Mouse (Mus musculus): ENCODE data around the gene Pemt. TPM values are rescaled to one million over a fixed set of nuclear protein-coding genes. Genes with fewer than 3 reads are reported as not detected.

Gene Pemt
- polyA plus RNA-seq, 1 experiment: 15.8 TPM

- no peak for TF ChIP-seq MYOD1 (IDR thresholded peaks at IDR 0.05; ENCODE audit: control insufficient read depth in 1 of 3, insufficient read length in 2 of 3, low read depth in 2 of 3)
- no peak for TF ChIP-seq MAX (IDR thresholded peaks at IDR 0.05; ENCODE audit: low read depth)
- no peak for TF ChIP-seq POLR2AphosphoS2 (IDR thresholded peaks at IDR 0.05; ENCODE audit: insufficient read length, low read depth)
- no peak for TF ChIP-seq TCF12 (IDR thresholded peaks at IDR 0.05; ENCODE audit: insufficient read depth, poor library complexity, severe bottlenecking)
- no peak for TF ChIP-seq REST (IDR thresholded peaks at IDR 0.05; ENCODE audit: insufficient read depth, insufficient read length)
- TF ChIP-seq E2F4 (IDR thresholded peaks at IDR 0.05; ENCODE audit: insufficient read depth): no peak
- no peak for TF ChIP-seq SRF (IDR thresholded peaks at IDR 0.05; ENCODE audit: control insufficient read depth, insufficient read length, low read depth)
- TF ChIP-seq TCF3 (IDR thresholded peaks at IDR 0.05; ENCODE audit: insufficient read length, low read depth): no peak
- TF ChIP-seq POLR2A (IDR thresholded peaks at IDR 0.05; ENCODE audit: insufficient read length, low read depth): no peak
- no peak for TF ChIP-seq USF1 (IDR thresholded peaks at IDR 0.05; ENCODE audit: low read depth)
- TF ChIP-seq CEBPB (IDR thresholded peaks at IDR 0.05; ENCODE audit: insufficient read depth, poor library complexity, severe bottlenecking): no peak
- no peak for TF ChIP-seq MYOG (IDR thresholded peaks at IDR 0.05; ENCODE audit: control insufficient read depth in 1 of 3, insufficient read depth in 1 of 3, insufficient read length in 2 of 3, low read depth in 2 of 3)
- Histone ChIP-seq H3K4me3 (no peak overlapping the region), H3K79me2 (ENCODE audit: control insufficient read depth, insufficient read depth) (no peaks in the 10 kb centered on the region), H3K4me2 (ENCODE audit: low read depth) (no peak overlapping the region), H3K36me3 (ENCODE audit: control insufficient read depth, insufficient read depth) (no peaks in the 10 kb centered on the region), H3K27me3 (ENCODE audit: control insufficient read depth, insufficient read depth, insufficient read length) (peaks cover 51% of the 10 kb centered on the region), H3ac (ENCODE audit: control insufficient read depth, insufficient read length) (no peak overlapping the region)
Measured at GRCm38 (mm10) chr11:59932560-59933337, 113.5 kb downstream of the Pemt start.

DNA sequence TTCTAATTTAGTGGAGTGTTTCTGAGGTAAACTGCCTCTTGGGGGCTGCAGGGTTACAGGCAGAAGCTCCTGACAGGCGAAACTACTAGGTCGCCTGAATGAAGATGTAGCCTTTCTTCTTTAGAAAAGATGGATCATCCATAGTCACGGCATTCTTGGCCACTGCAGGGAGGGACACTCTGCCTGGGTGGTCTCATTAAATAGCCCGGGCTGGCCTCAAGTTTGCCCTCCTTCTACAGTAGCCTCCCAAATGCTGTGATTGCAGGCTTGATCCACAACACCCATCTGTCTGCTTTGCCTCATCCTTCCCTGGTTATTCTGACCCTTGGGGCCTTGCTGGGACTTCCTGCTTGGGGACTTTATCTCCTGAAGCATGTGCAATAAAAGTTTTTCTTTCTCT is 116.3 kb downstream of the Pemt start:
- no peaks in the 10 kb centered on the region for H3K36me3 ChIP-seq (ENCODE audit: control insufficient read depth, insufficient read depth)
- H3K79me2 ChIP-seq (ENCODE audit: control insufficient read depth, insufficient read depth): no peaks in the 10 kb centered on the region
- peaks cover 44% of the 10 kb centered on the region for H3K27me3 ChIP-seq (ENCODE audit: control insufficient read depth, insufficient read depth, insufficient read length)
- no peak for TF ChIP-seq USF1 (IDR thresholded peaks at IDR 0.05; ENCODE audit: low read depth)
- TF ChIP-seq REST (IDR thresholded peaks at IDR 0.05; ENCODE audit: insufficient read depth, insufficient read length): no peak
- no peak for TF ChIP-seq E2F4 (IDR thresholded peaks at IDR 0.05; ENCODE audit: insufficient read depth)
- TF ChIP-seq TCF12 (IDR thresholded peaks at IDR 0.05; ENCODE audit: insufficient read depth, poor library complexity, severe bottlenecking): no peak
- no peak for TF ChIP-seq SRF (IDR thresholded peaks at IDR 0.05; ENCODE audit: control insufficient read depth, insufficient read length, low read depth)
- no peak for TF ChIP-seq MYOD1 (IDR thresholded peaks at IDR 0.05; ENCODE audit: control insufficient read depth in 1 of 3, insufficient read length in 2 of 3, low read depth in 2 of 3)
- no peak for TF ChIP-seq POLR2AphosphoS2 (IDR thresholded peaks at IDR 0.05; ENCODE audit: insufficient read length, low read depth)
- no peak for TF ChIP-seq POLR2A (IDR thresholded peaks at IDR 0.05; ENCODE audit: insufficient read length, low read depth)
- no peak for TF ChIP-seq MAX (IDR thresholded peaks at IDR 0.05; ENCODE audit: low read depth)
- no peak for TF ChIP-seq CEBPB (IDR thresholded peaks at IDR 0.05; ENCODE audit: insufficient read depth, poor library complexity, severe bottlenecking)
- TF ChIP-seq TCF3 (IDR thresholded peaks at IDR 0.05; ENCODE audit: insufficient read length, low read depth): no peak
- TF ChIP-seq MYOG (IDR thresholded peaks at IDR 0.05; ENCODE audit: control insufficient read depth in 1 of 3, insufficient read depth in 1 of 3, insufficient read length in 2 of 3, low read depth in 2 of 3): no peak
- H3ac ChIP-seq (ENCODE audit: control insufficient read depth, insufficient read length): no peak overlapping the region
- H3K4me3 ChIP-seq: no peak overlapping the region
- H3K4me2 ChIP-seq (ENCODE audit: low read depth): no peak overlapping the region

- Histone ChIP-seq H3K4me2 (ENCODE audit: low read depth) (no peak overlapping the region), H3K27me3 (ENCODE audit: control insufficient read depth, insufficient read depth, insufficient read length) (peaks cover 5% of the 10 kb centered on the region), H3ac (ENCODE audit: control insufficient read depth, insufficient read length) (no peak overlapping the region), H3K79me2 (ENCODE audit: control insufficient read depth, insufficient read depth) (no peaks in the 10 kb centered on the region), H3K4me3 (no peak overlapping the region), H3K36me3 (ENCODE audit: control insufficient read depth, insufficient read depth) (no peaks in the 10 kb centered on the region)
- TF ChIP-seq MAX (IDR thresholded peaks at IDR 0.05; ENCODE audit: low read depth) (no peak), TCF3 (IDR thresholded peaks at IDR 0.05; ENCODE audit: insufficient read length, low read depth) (no peak), E2F4 (IDR thresholded peaks at IDR 0.05; ENCODE audit: insufficient read depth) (no peak), MYOG (IDR thresholded peaks at IDR 0.05; ENCODE audit: control insufficient read depth in 1 of 3, insufficient read depth in 1 of 3, insufficient read length in 2 of 3, low read depth in 2 of 3) (no peak), REST (IDR thresholded peaks at IDR 0.05; ENCODE audit: insufficient read depth, insufficient read length) (no peak), SRF (IDR thresholded peaks at IDR 0.05; ENCODE audit: control insufficient read depth, insufficient read length, low read depth) (no peak), CEBPB (IDR thresholded peaks at IDR 0.05; ENCODE audit: insufficient read depth, poor library complexity, severe bottlenecking) (no peak), TCF12 (IDR thresholded peaks at IDR 0.05; ENCODE audit: insufficient read depth, poor library complexity, severe bottlenecking) (no peak), POLR2A (IDR thresholded peaks at IDR 0.05; ENCODE audit: insufficient read length, low read depth) (no peak), USF1 (IDR thresholded peaks at IDR 0.05; ENCODE audit: low read depth) (no peak)
Measured at GRCm38 (mm10) chr11:59921265-59921664, 125.0 kb downstream of the Pemt start.

Other genes starting within 250 kb of the Pemt start
- 43.9 TPM for gene Flcn, start 236.5 kb downstream of the Pemt start, polyA plus RNA-seq (2012; fragmentation: generic; extraction: Trizol)
- gene Nt5m, start 207.0 kb downstream of the Pemt start, polyA plus RNA-seq (2012; fragmentation: generic; extraction: Trizol): 30.8 TPM
- 65.7 TPM for gene Cops3, start 206.7 kb downstream of the Pemt start, polyA plus RNA-seq (2012; fragmentation: generic; extraction: Trizol)
- gene Med9, start 98.3 kb downstream of the Pemt start, polyA plus RNA-seq (2012; fragmentation: generic; extraction: Trizol): 41.6 TPM
- gene Rasd1, start 81.5 kb downstream of the Pemt start, polyA plus RNA-seq (2012; fragmentation: generic; extraction: Trizol): 0.04 TPM
- gene Rai1, start 58.5 kb upstream of the Pemt start, polyA plus RNA-seq (2012; fragmentation: generic; extraction: Trizol): 26.0 TPM
- gene Srebf1, start 176.1 kb upstream of the Pemt start, polyA plus RNA-seq (2012; fragmentation: generic; extraction: Trizol): 192 TPM